Comparison of ENCODE assay signal across 17 mouse cellular contexts in the genomic region with DNA sequence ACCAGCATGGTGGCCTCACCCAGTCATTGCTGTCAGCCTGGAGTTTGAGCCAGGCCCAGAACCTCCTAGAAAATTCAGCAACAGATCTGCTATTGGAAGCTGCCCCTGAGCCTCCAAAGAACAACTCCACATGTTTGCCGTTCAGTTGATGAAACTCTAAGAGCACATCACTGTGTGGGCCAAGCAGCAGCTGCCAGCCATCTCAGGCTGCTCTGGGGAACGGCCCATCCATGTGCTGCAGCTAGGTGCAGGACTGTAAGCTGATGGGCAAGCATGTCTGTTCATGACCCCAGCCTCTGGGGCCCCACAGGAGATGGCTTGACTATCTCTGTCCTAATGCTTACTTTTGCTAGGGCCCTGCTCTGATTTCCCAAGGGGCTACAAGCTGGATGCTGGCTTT. TPM values are rescaled to one million over a fixed set of nuclear protein-coding genes. Genes with fewer than 3 reads are reported as not detected.
DNase-seq lines count a peak whose midpoint lies in the region; ATAC-seq and TF ChIP-seq lines count a peak whose summit lies in the region.
"Had no signal": no experiment of that assay in that cellular context is flagged by ENCODE, and none has a peak within 500 bp of the region (broad histone marks: within the 10 kb centered on the region; RNA-seq: fewer than 3 reads in every experiment).

No protein-coding gene starts in this region.

- no peaks in the 10 kb centered on the region for H3K9me3 ChIP-seq in heart, embryonic 12.5 days (replicated peaks)
- H3K9me3 ChIP-seq in lung, embryonic 14.5 days (ENCODE audit: low read depth, low read length) = no peaks in the 10 kb centered on the region
- H3K9me3 ChIP-seq in limb, embryonic 15.5 days = no peaks in the 10 kb centered on the region
- H3K9me3 ChIP-seq in stomach, postnatal 0 days (ENCODE audit: control insufficient read depth, low read length) = no peaks in the 10 kb centered on the region
- H3K9me3 ChIP-seq: liver, embryonic 12.5 days; midbrain, embryonic 15.5 days had no signal

- H3K27me3 ChIP-seq in heart, embryonic 12.5 days (replicated peaks) = no peaks in the 10 kb centered on the region
- H3K27me3 ChIP-seq in lung, embryonic 14.5 days (ENCODE audit: insufficient read depth, low read length) = no peaks in the 10 kb centered on the region
- no peaks in the 10 kb centered on the region for H3K27me3 ChIP-seq in limb, embryonic 15.5 days
- H3K27me3 ChIP-seq in stomach, postnatal 0 days (ENCODE audit: control insufficient read depth, insufficient read depth, low read length) = no peaks in the 10 kb centered on the region
- H3K27me3 ChIP-seq: liver, embryonic 12.5 days; midbrain, embryonic 15.5 days had no signal

- no peak for TF ChIP-seq EP300 in stomach, postnatal 0 days (optimal IDR thresholded peaks at IDR 0.05)

- DNase-seq in heart, adult 9 months (ENCODE audit: low spot score in 2 of 2) = peak; percentile 35 to 43
- DNase-seq in lung, embryonic 14.5 days = no peak
- DNase-seq in lung, postnatal 36 days = no peak
- DNase-seq in stomach, postnatal 0 days (ENCODE audit: low spot score) = no peak
- no peak for DNase-seq in spleen, postnatal 14 days (ENCODE audit: low spot score in 2 of 2)
- DNase-seq: cerebellum, adult 2 months; cerebellum, postnatal 36 days; kidney, adult 2 months; kidney, postnatal 10 days; lung, postnatal 14 days; spleen, adult 18-20 months had no signal

- no peak for TF ChIP-seq CTCF in lung, embryonic 14.5 days (IDR thresholded peaks at IDR 0.05; ENCODE audit: low read depth)
- no peak for TF ChIP-seq CTCF in stomach, postnatal 0 days (IDR thresholded peaks at IDR 0.05; ENCODE audit: low read depth)

- H3K4me3 ChIP-seq in heart, embryonic 12.5 days = no peak overlapping the region
- no peak overlapping the region for H3K4me3 ChIP-seq in lung, embryonic 14.5 days (ENCODE audit: low read depth, low read length)
- H3K4me3 ChIP-seq in limb, embryonic 15.5 days = no peak overlapping the region
- no peak overlapping the region for H3K4me3 ChIP-seq in stomach, postnatal 0 days (ENCODE audit: low read depth, low read length)
- H3K4me3 ChIP-seq: liver, embryonic 12.5 days; midbrain, embryonic 15.5 days; myocyte had no signal

- peaks cover 12% of the 10 kb centered on the region for H3K36me3 ChIP-seq in heart, embryonic 12.5 days
- H3K36me3 ChIP-seq in lung, embryonic 14.5 days (ENCODE audit: insufficient read depth) = peaks cover 13% of the 10 kb centered on the region
- peaks cover 14% of the 10 kb centered on the region for H3K36me3 ChIP-seq in limb, embryonic 15.5 days
- peaks cover 3% of the 10 kb centered on the region; the same call in 1 of the 2 replicates for H3K36me3 ChIP-seq in stomach, postnatal 0 days (ENCODE audit: control insufficient read depth, insufficient read depth, low read length)
- H3K36me3 ChIP-seq: liver, embryonic 12.5 days; midbrain, embryonic 15.5 days had no signal

- no peak for ATAC-seq in heart, embryonic 12.5 days (ENCODE audit: insufficient number of reproducible peaks, low FRiP score)
- no peak for ATAC-seq in lung, embryonic 14.5 days (ENCODE audit: insufficient read depth)
- ATAC-seq in limb, embryonic 15.5 days (ENCODE audit: insufficient number of reproducible peaks, low FRiP score, low TSS enrichment, low read depth) = no peak
- no peak for ATAC-seq in stomach, postnatal 0 days (ENCODE audit: low FRiP score, low TSS enrichment)
- ATAC-seq: forebrain, embryonic 14.5 days; liver, embryonic 12.5 days; midbrain, embryonic 15.5 days had no signal

- H3K9ac ChIP-seq in heart, embryonic 12.5 days = no peak overlapping the region
- no peak overlapping the region for H3K9ac ChIP-seq in lung, embryonic 14.5 days
- H3K9ac ChIP-seq in limb, embryonic 15.5 days = no peak overlapping the region
- no peak overlapping the region for H3K9ac ChIP-seq in stomach, postnatal 0 days (ENCODE audit: low read length)
- H3K9ac ChIP-seq: liver, embryonic 12.5 days; midbrain, embryonic 15.5 days had no signal

- peaks cover 43% of the 10 kb centered on the region for H3K4me1 ChIP-seq in heart, embryonic 12.5 days (replicated peaks)
- peaks cover 28% of the 10 kb centered on the region for H3K4me1 ChIP-seq in lung, embryonic 14.5 days (ENCODE audit: insufficient read depth)
- peaks cover 66% of the 10 kb centered on the region for H3K4me1 ChIP-seq in limb, embryonic 15.5 days
- peaks cover 15% of the 10 kb centered on the region; the same call in 1 of the 2 replicates for H3K4me1 ChIP-seq in stomach, postnatal 0 days (replicated peaks; ENCODE audit: control insufficient read depth, insufficient read depth)

- WGBS in heart, embryonic 12.5 days = 76% methylated on average over 2 of the region's 2 CpGs
- 49% methylated on average over 2 of the region's 2 CpGs for WGBS in lung, embryonic 14.5 days
- 49% methylated on average over 2 of the region's 2 CpGs for WGBS in limb, embryonic 15.5 days
- WGBS in stomach, postnatal 0 days = 34% methylated on average over 2 of the region's 2 CpGs

- H3K4me2 ChIP-seq in heart, embryonic 12.5 days = no peak overlapping the region
- no peak overlapping the region for H3K4me2 ChIP-seq in lung, embryonic 14.5 days
- no peak overlapping the region for H3K4me2 ChIP-seq in limb, embryonic 15.5 days
- H3K4me2 ChIP-seq in stomach, postnatal 0 days (replicated peaks; ENCODE audit: low read depth) = no peak overlapping the region
- H3K4me2 ChIP-seq: liver, embryonic 12.5 days; midbrain, embryonic 15.5 days had no signal

- H3K27ac ChIP-seq in heart, embryonic 12.5 days (ENCODE audit: poor library complexity, severe bottlenecking) = no peak overlapping the region
- peak overlapping the region; percentile 26; the same call in 1 of the 2 replicates for H3K27ac ChIP-seq in lung, embryonic 14.5 days (ENCODE audit: low read depth)
- peak overlapping the region; percentile 76 for H3K27ac ChIP-seq in limb, embryonic 15.5 days
- peak overlapping the region; percentile 53; the same call in 1 of the 2 replicates for H3K27ac ChIP-seq in stomach, postnatal 0 days (replicated peaks)
- H3K27ac ChIP-seq: liver, embryonic 12.5 days; midbrain, embryonic 15.5 days had no signal

RNA-seq across cellular contexts. Expression of a gene that starts 19.4 kb away (rescaled TPM):
- polyA plus RNA-seq in heart, embryonic 12.5 days (2016; fragmentation: Nextera tagmentation; extraction: Ambion mirVana) = 16.5 and 17.6 TPM in 2 replicates
- 31.2 and 31.7 TPM in 2 replicates for polyA plus RNA-seq in lung, embryonic 14.5 days (2014; fragmentation: Nextera tagmentation; extraction: Ambion mirVana)
- 28.4 and 28.6 TPM in 2 replicates for polyA plus RNA-seq in limb, embryonic 15.5 days (2015; fragmentation: Nextera tagmentation; extraction: Ambion mirVana)
- 4.8 and 5.0 TPM in 2 replicates for polyA plus RNA-seq in stomach, postnatal 0 days (2015; fragmentation: Nextera tagmentation; extraction: Ambion mirVana)

Comparison
In these comparisons a context has a peak if more than half of its experiments do, and no peak if none do; other contexts are left out.
1. DNase-seq: peak in heart, adult 9 months (2 of 2); none in lung, embryonic 14.5 days (single experiment), lung, postnatal 36 days (single experiment), stomach, postnatal 0 days (single experiment) and spleen, postnatal 14 days (0 of 2).